Mouse (Mus musculus): ENCODE results near the gene Dlx2. TPM values are rescaled to one million over a fixed set of nuclear protein-coding genes. Genes with fewer than 3 reads are reported as not detected.

Gene Dlx2
- 6.2 and 9.2 TPM in 2 replicates for polyA plus RNA-seq (2016; fragmentation: Nextera tagmentation; extraction: Ambion mirVana)

DNA sequence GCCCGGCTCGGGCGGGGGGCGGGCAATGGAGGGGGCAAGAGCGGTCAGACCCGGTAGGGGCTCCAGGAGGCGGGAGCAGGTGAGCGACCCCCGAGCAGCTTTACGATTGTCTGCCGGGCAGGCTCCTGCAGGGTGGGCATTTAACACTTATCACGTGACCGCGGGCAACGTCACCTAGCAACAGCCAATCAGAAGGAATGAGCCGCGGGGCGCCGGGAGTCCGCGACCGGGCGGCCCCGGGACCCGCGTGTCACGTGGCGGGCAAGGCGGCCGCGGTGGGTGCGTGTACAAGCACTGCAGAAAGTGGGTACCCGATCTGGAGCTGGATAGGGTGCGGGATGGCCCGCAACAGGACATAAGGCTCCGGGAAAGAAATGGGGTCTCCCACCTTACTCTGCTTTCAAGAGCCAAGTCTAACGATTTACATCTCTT lies at the start of gene Dlx2:
Gene Dlx2, minus strand, starts transcription at position 115 of the 432 bp plus-strand sequence.
- H3K27ac ChIP-seq (replicated peaks): peak within 1 kb of the TSS; percentile 52
- peaks cover 100% of the 10 kb centered on the region for H3K27me3 ChIP-seq (ENCODE audit: low read depth, poor library complexity, severe bottlenecking)
- H3K4me3 ChIP-seq: peak within 1 kb of the TSS; percentile 72
- H3K9me3 ChIP-seq (replicated peaks): no peaks in the 10 kb centered on the region
- no peaks in the 10 kb centered on the region for H3K36me3 ChIP-seq
- under 1% methylated on average over 37 of the region's 37 CpGs for WGBS
- H3K4me1 ChIP-seq: peaks cover 48% of the 10 kb centered on the region
- DNase-seq (ENCODE audit: low spot score): peak; percentile 90

DNA sequence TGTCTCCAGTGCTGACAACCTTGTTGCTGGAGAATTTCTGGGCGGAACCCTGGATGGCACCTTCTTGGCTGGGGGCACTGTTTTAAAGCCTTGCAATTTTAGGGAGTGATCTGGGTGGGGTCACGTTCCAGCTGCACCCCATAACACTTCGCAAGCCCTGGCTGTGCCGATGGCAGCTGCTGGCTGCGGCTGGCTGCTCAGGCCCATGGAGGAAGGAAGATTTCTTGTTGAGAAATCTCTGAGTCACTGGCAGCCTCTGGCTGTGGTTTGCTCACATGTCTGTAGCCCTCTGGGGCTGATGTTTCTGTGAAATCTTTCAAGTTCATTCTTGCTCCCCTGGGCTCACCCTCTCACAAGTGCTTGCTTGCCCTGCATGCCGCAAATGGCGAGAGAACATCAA lies 47.9 kb upstream of the Dlx2 start:
- DNase-seq (ENCODE audit: low spot score): no peak
- Histone ChIP-seq H3K9me3 (replicated peaks) (no peaks in the 10 kb centered on the region), H3K4me3 (no peak overlapping the region), H3K36me3 (no peaks in the 10 kb centered on the region), H3K4me1 (peaks cover 3% of the 10 kb centered on the region; the same call in 1 of the 2 replicates), H3K27me3 (ENCODE audit: low read depth, poor library complexity, severe bottlenecking) (peaks cover 19% of the 10 kb centered on the region), H3K27ac (replicated peaks) (no peak overlapping the region)
- WGBS: 80% methylated on average over 7 of the region's 7 CpGs

DNA sequence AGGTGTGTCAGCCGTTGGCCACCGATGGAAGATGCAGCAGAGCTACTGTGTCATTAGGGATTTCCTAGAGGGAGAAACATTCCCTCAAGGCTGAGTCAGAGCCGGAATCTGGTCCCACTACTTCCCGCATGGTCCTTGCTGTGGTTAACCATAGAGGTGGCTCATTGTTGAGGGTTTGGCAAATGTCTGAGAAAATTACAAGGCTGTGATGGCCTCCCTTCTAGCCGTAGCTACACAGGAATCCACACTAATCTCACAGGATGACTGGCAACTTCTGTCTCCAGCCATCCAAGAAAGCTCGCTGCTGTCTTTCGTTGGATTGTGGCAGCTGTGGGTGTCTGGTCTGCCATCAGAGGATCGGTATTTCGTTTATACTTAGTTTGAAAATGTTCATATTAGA lies 42.6 kb upstream of the Dlx2 start:
- Histone ChIP-seq H3K9me3 (replicated peaks) (no peaks in the 10 kb centered on the region), H3K36me3 (no peaks in the 10 kb centered on the region), H3K27ac (replicated peaks) (no peak overlapping the region), H3K4me1 (no peaks in the 10 kb centered on the region), H3K27me3 (ENCODE audit: low read depth, poor library complexity, severe bottlenecking) (no peaks in the 10 kb centered on the region), H3K4me3 (no peak overlapping the region)
- no peak for DNase-seq (ENCODE audit: low spot score)
- 96% methylated on average over 9 of the region's 9 CpGs for WGBS

GRCm38 (mm10) chr2:71581488-71581887 lies 34.9 kb upstream of the Dlx2 start:
- DNase-seq (ENCODE audit: low spot score): no peak
- no peaks in the 10 kb centered on the region for H3K9me3 ChIP-seq (replicated peaks)
- peaks cover 7% of the 10 kb centered on the region for H3K4me1 ChIP-seq
- peak overlapping the region; percentile 68 for H3K4me3 ChIP-seq
- H3K27ac ChIP-seq (replicated peaks): no peak overlapping the region
- WGBS: 60% methylated on average over 5 of the region's 5 CpGs
- H3K27me3 ChIP-seq (ENCODE audit: low read depth, poor library complexity, severe bottlenecking): peaks cover 26% of the 10 kb centered on the region
- no peaks in the 10 kb centered on the region for H3K36me3 ChIP-seq

DNA sequence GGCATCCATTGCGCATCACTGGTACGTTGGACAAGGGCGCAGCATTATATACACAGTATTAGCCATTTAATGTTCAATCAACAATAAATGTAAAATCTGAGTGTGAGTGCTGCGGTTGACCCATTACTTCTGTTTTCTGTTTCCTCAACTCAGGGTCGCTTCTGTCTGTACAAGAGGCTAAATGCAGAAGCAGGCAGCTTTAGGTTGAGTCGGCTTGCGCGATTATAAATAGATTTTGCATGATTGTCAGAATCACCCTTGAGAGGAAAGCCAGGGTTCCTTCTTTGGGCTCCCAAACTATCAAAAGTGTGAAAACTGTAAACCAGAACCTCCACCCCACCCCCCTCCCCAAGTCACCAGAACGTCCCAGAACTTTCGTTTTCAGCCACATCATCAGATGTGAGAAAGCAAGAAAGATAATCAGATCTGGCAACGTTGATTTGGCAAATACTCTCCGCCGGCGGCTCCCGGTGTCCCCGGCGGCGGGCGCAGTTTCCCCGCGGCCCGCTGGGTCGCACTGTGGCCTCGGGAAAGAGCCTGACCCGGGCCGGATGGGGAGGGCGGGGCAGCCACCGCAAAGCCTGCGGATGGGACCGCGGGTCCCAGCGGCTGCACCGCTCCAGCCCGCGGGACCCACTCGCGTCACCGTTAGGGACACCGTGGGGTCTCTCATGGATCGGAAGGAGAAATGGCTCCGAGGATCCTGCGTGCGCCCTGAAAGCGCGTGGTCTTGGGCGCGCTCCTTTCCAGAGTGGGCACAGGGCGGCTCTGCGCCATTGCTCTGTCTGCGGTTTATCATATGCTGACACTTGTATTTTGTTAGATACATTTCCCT lies 34.3 kb upstream of the Dlx2 start:
- Histone ChIP-seq H3K27ac (replicated peaks) (peak overlapping the region; percentile 76), H3K9me3 (replicated peaks) (no peaks in the 10 kb centered on the region), H3K27me3 (ENCODE audit: low read depth, poor library complexity, severe bottlenecking) (peaks cover 26% of the 10 kb centered on the region), H3K4me3 (peak overlapping the region; percentile 68), H3K36me3 (no peaks in the 10 kb centered on the region), H3K4me1 (peaks cover 7% of the 10 kb centered on the region)
- DNase-seq (ENCODE audit: low spot score): peak; percentile 83
- WGBS: 12% methylated on average over 50 of the region's 50 CpGs

DNA sequence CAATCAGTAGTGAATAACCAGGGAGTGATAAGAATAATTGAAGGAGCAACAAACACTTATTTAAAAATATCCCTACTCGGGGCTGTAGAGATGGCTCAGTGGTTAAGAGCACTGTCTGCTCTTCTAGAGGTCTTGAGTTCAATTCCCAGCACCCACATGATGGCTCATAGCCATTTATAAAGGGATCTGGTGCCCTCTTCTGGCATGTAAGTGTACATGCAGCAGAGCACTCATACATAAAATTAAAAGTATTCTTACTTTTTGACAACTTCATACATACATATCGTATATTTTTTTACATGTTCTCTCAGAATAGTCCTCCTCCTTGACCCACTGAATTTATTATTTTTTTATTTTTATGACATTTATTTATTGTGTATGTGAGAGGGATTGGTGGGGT lies 30.5 kb upstream of the Dlx2 start:
- Histone ChIP-seq H3K27ac (replicated peaks) (no peak overlapping the region), H3K4me3 (no peak overlapping the region)

DNA sequence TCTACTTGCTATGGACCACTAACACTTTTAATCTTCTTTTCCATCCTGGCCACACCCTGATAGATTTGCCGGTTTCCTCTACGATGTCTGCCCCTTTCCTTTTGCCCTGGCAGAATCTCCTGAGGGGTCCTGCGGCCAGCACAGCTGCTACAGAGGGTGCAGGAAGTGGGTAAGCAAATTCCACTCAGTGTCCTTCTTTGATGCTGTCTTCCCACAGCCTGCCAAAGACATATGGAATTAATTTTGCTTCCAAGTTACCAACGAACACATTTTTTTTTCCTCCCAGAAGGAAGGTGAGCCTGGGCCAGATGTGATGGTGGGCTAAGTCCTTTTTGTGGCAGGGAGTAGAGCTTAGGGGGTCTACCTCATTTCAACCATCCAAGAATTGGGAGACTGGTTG lies 27.2 kb upstream of the Dlx2 start:
- H3K27ac ChIP-seq (replicated peaks): no peak overlapping the region
- H3K4me1 ChIP-seq: no peaks in the 10 kb centered on the region
- 71% methylated on average over 4 of the region's 4 CpGs for WGBS
- no peak overlapping the region for H3K4me3 ChIP-seq
- no peaks in the 10 kb centered on the region for H3K9me3 ChIP-seq (replicated peaks)
- H3K36me3 ChIP-seq: no peaks in the 10 kb centered on the region
- no peak for DNase-seq (ENCODE audit: low spot score)
- no peaks in the 10 kb centered on the region for H3K27me3 ChIP-seq (ENCODE audit: low read depth, poor library complexity, severe bottlenecking)

More for the DNA sequence above, 30.5 kb upstream of the Dlx2 start:
- Histone ChIP-seq H3K36me3 (no peaks in the 10 kb centered on the region), H3K4me1 (peaks cover 7% of the 10 kb centered on the region), H3K27me3 (ENCODE audit: low read depth, poor library complexity, severe bottlenecking) (peaks cover 22% of the 10 kb centered on the region), H3K9me3 (replicated peaks) (no peaks in the 10 kb centered on the region)
- 89% methylated on average over 2 of the region's 2 CpGs for WGBS
- no peak for DNase-seq (ENCODE audit: low spot score)

DNA sequence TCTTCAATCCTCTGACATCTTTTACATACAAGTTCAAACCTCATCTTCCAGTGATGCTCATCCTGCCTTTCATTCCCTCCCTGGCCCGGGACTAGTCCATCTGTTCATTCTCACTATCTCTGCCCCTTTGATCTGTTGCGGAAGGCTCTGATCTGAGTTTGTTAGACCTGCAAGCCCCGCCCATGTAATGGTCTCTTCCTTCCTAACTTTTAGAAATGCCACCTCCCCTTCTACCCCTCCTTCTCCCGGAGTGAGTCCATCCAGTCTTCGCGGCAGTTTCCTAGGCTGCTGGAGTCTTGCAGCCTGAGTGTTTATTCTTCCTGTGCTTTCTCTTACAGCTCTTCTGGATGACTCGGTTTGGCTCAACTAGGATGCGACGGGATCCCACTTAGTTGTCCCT lies 19.9 kb upstream of the Dlx2 start:
- no peak overlapping the region for H3K4me3 ChIP-seq
- no peaks in the 10 kb centered on the region for H3K4me1 ChIP-seq
- H3K9me3 ChIP-seq (replicated peaks): no peaks in the 10 kb centered on the region
- no peak for DNase-seq (ENCODE audit: low spot score)
- H3K27ac ChIP-seq (replicated peaks): no peak overlapping the region
- H3K36me3 ChIP-seq: no peaks in the 10 kb centered on the region
- H3K27me3 ChIP-seq (ENCODE audit: low read depth, poor library complexity, severe bottlenecking): no peaks in the 10 kb centered on the region
- 86% methylated on average over 9 of the region's 9 CpGs for WGBS

- Histone ChIP-seq H3K4me1 (peaks cover 12% of the 10 kb centered on the region), H3K36me3 (no peaks in the 10 kb centered on the region), H3K27me3 (ENCODE audit: low read depth, poor library complexity, severe bottlenecking) (peaks cover 35% of the 10 kb centered on the region), H3K4me3 (no peak overlapping the region), H3K27ac (replicated peaks) (no peak overlapping the region), H3K9me3 (replicated peaks) (peaks cover 11% of the 10 kb centered on the region)
- DNase-seq (ENCODE audit: low spot score): no peak
- WGBS: 62% methylated on average over 5 of the region's 5 CpGs
Measured at GRCm38 (mm10) chr2:71556071-71556470, 9.5 kb upstream of the Dlx2 start.

- no peaks in the 10 kb centered on the region for H3K9me3 ChIP-seq (replicated peaks)
- no peak for DNase-seq (ENCODE audit: low spot score)
- H3K27ac ChIP-seq (replicated peaks): no peak overlapping the region
- H3K4me1 ChIP-seq: peaks cover 21% of the 10 kb centered on the region
- no peaks in the 10 kb centered on the region for H3K36me3 ChIP-seq
- WGBS: 1% methylated on average over 18 of the region's 18 CpGs
- peak overlapping the region; percentile 32 for H3K4me3 ChIP-seq
- H3K27me3 ChIP-seq (ENCODE audit: low read depth, poor library complexity, severe bottlenecking): peaks cover 78% of the 10 kb centered on the region
Measured at GRCm38 (mm10) chr2:71551704-71552103, 5.2 kb upstream of the Dlx2 start.

DNA sequence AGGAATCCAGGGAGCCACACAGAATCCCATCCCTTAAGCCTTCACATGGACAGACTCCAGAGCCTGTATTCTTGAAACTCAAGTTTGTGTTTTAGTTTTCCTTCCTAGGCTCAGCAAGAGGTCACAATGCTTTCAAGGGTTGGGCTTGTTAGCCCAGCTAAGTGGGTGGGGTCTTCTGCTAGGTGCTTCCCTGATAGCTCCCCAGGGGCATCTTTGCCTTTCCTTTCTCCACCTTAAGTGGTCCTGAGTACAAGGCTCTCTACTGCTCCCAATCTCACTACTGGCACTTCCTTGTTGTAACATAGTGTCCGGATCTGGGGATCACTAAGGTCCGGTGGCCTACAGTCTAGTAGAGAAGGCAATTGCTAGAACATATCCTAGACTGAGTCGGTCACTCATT lies 3.8 kb upstream of the Dlx2 start:
- peaks cover 35% of the 10 kb centered on the region for H3K4me1 ChIP-seq
- no peaks in the 10 kb centered on the region for H3K9me3 ChIP-seq (replicated peaks)
- no peaks in the 10 kb centered on the region for H3K36me3 ChIP-seq
- no peak for DNase-seq (ENCODE audit: low spot score)
- H3K27me3 ChIP-seq (ENCODE audit: low read depth, poor library complexity, severe bottlenecking): peaks cover 92% of the 10 kb centered on the region
- no peak overlapping the region for H3K27ac ChIP-seq (replicated peaks)
- 31% methylated on average over 3 of the region's 3 CpGs for WGBS
- no peak overlapping the region for H3K4me3 ChIP-seq

- DNase-seq (ENCODE audit: low spot score): peak; percentile 84
- no peaks in the 10 kb centered on the region for H3K36me3 ChIP-seq
- H3K4me3 ChIP-seq: no peak overlapping the region
- no peak overlapping the region for H3K27ac ChIP-seq (replicated peaks)
- H3K9me3 ChIP-seq (replicated peaks): no peaks in the 10 kb centered on the region
- peaks cover 51% of the 10 kb centered on the region for H3K4me1 ChIP-seq
- peaks cover 100% of the 10 kb centered on the region for H3K27me3 ChIP-seq (ENCODE audit: low read depth, poor library complexity, severe bottlenecking)
- WGBS: 2% methylated on average over 8 of the region's 8 CpGs
Measured at GRCm38 (mm10) chr2:71547829-71548228, 1.3 kb upstream of the Dlx2 start.

- H3K27ac ChIP-seq (replicated peaks): peak overlapping the region; percentile 52
- peaks cover 48% of the 10 kb centered on the region for H3K4me1 ChIP-seq
- H3K4me3 ChIP-seq: peak overlapping the region; percentile 72
- DNase-seq (ENCODE audit: low spot score): peak; percentile 74
- H3K9me3 ChIP-seq (replicated peaks): no peaks in the 10 kb centered on the region
- peaks cover 100% of the 10 kb centered on the region for H3K27me3 ChIP-seq (ENCODE audit: low read depth, poor library complexity, severe bottlenecking)
- under 1% methylated on average over 59 of the region's 59 CpGs for WGBS
- H3K36me3 ChIP-seq: no peaks in the 10 kb centered on the region
Measured at GRCm38 (mm10) chr2:71545882-71546639, 493 bp downstream of the Dlx2 start.
